Mouse (Mus musculus) adrenal gland, adult 18-20 months (tissue): ENCODE measurements around the gene Gm45021. TPM values are rescaled to one million over a fixed set of nuclear protein-coding genes. Genes with fewer than 3 reads are reported as not detected.
A peak's percentile ranks its signal among the peaks of the same experiment; 100 is the strongest.

Experiments
- DNase-seq, 2 experiments: peaks; one replicate each; pipeline ENCODE4 v3.0.0; 2021 to 2022; ENCODE audit warnings: low spot score in 2 of 2
- total RNA-seq, 2 experiments: library from RNA; stranded (reverse); gene quantifications; 1 replicate in 1 of 2; 2 replicates in 1 of 2; pipeline ENCODE4 v1.2.3; 2021

Gm45021 gene
- total RNA-seq, 2 experiments from 2014 or later, result not detected

GRCm38 (mm10) chr6:48646309-48646690, 56.9 kb downstream of the Gm45021 start:
- DNase-seq, result no peak

DNA sequence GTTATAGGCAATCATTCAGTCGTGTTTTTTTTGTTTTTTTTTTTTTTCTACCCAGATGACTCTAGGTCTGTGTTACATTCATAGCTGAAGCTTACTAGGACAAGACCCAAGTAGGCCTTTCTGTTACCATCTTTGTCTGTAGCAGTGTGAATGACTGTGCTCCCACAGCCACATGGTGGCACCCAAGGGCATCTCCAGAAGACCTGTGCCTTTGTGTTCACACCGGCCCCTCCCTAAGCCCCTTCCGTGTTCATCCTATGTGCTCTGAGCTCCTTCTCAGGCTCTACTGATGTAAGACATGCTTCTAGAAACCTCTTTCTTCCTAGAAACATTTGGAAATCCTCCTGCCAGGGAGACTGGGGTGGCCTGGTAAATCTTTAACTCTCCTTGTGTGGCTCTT, 57.6 kb downstream of the Gm45021 start, which contains the start of gene Gimap8:
Gene Gimap8, plus strand, starts transcription at position 240 of the 400 bp plus-strand sequence.
- peak in 1 of 2 experiments; percentile 47 for DNase-seq

GRCm38 (mm10) chr6:48647611-48648010, 58.2 kb downstream of the Gm45021 start:
- DNase-seq, result no peak

DNA sequence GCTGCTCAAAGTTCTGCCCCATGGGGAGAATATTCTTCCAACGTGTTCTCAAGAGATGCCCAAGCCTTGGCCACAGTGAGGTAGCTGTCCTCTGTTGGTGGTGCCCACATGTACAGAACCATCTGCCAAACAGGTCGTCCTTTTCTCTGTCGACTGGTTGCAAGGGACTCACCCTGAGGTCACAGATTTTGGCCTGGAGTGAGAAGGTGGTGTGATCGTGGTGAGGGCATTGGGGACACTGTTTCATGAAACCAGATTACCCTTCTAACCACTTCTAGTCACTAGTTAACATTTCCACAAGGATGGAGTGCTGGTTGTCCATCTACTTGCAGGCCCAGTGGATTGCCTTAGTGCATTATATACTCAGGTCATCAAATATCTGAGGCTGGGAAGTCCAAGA, 59.4 kb downstream of the Gm45021 start:
- DNase-seq, result no peak

DNA sequence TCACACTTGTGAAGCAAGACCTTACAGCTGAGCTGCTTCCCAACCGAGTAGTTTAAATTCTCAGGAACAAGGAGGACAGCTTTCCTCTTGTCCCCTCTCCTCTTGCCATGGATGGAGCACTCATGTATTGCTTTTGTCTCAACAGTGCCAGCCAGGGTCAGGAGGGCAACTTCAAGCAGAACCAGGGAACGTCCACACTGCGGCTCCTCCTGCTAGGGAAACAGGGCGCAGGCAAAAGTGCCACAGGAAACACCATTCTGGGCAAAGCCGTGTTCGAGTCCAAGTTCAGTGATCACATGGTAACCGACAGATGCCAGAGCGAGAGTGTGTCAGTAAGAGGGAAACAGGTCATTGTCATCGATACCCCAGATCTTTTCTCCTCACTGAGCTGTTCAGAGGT, 60.6 kb downstream of the Gm45021 start:
- DNase-seq, result no peak

DNA sequence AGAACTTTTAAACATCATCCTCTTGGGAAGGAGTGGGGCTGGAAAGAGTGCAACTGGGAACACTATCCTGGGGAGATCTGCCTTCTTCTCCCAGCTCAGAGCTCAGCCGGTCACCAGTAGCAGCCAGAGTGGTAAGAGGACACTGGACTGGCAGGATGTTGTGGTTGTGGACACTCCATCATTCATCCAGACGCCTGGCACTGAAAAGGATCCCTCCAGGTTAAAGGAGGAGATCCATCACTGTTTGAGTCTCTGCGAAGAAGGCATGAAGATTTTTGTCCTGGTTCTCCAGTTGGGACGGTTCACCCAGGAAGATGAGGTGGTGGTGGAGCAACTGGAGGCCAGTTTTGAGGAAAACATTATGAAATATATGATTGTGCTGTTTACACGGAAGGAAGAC, 69.3 kb downstream of the Gm45021 start:
- DNase-seq, result no peak

Other genes with a start within 250 kb of the Gm45021 start
- 10 to 100 TPM; 14.6 to 35.1 TPM for gene Krba1, start 194.0 kb upstream of the Gm45021 start, total RNA-seq
- 10 to 100 TPM; 36.0 to 58.6 TPM for gene Zfp467, start 143.8 kb upstream of the Gm45021 start, total RNA-seq
- gene Sspo, start 141.4 kb upstream of the Gm45021 start, total RNA-seq, result 1 to 10 TPM; 3.0 to 3.1 TPM
- 10 to 100 TPM; 65.7 to 90.8 TPM for gene Atp6v0e2, start 52.0 kb upstream of the Gm45021 start, total RNA-seq
- gene Lrrc61, start 34.8 kb upstream of the Gm45021 start, total RNA-seq, result 10 to 100 TPM; 26.5 to 34.3 TPM
- gene Rarres2, start 16.8 kb upstream of the Gm45021 start, total RNA-seq, result 100 to 1,000 TPM in 1 of 2 experiments, 10 to 100 TPM in 1; 55.3 to 165 TPM
- 10 to 100 TPM; 67.2 to 77.6 TPM for gene Repin1, start 4.3 kb downstream of the Gm45021 start, total RNA-seq
- gene Gm44965, start 4.3 kb downstream of the Gm45021 start, total RNA-seq, result not detected
- gene Zfp775, start 12.5 kb downstream of the Gm45021 start, total RNA-seq, result 1 to 10 TPM; 8.2 to 9.4 TPM
- 1 to 10 TPM; 2.6 to 3.0 TPM for gene AI854703, start 37.2 kb downstream of the Gm45021 start, total RNA-seq
- 10 to 100 TPM in 1 of 2 experiments, 1 to 10 TPM in 1; 9.2 to 10.9 TPM for gene Gimap8, start 57.6 kb downstream of the Gm45021 start, total RNA-seq
- gene Gimap9, start 86.5 kb downstream of the Gm45021 start, total RNA-seq, result 1 to 10 TPM; 6.3 to 7.6 TPM
- 10 to 100 TPM; 34.4 to 46.7 TPM for gene Gimap4, start 94.9 kb downstream of the Gm45021 start, total RNA-seq
- 10 to 100 TPM; 47.9 to 66.7 TPM for gene Gimap6, start 118.6 kb downstream of the Gm45021 start, total RNA-seq
- 1 to 10 TPM; 2.0 to 3.0 TPM for gene Gm28053, start 129.0 kb downstream of the Gm45021 start, total RNA-seq
- 1 to 10 TPM in 1 of 2 experiments, under 1 TPM in 1; 0.56 to 1.5 TPM for gene Gimap7, start 129.0 kb downstream of the Gm45021 start, total RNA-seq
- 1 to 10 TPM; 8.8 to 8.9 TPM for gene Gimap1, start 149.4 kb downstream of the Gm45021 start, total RNA-seq
- gene Gimap5, start 156.6 kb downstream of the Gm45021 start, total RNA-seq, result 10 to 100 TPM; 12.1 to 12.4 TPM
- gene Gimap3, start 181.2 kb downstream of the Gm45021 start, total RNA-seq, result 10 to 100 TPM in 1 of 2 experiments, 1 to 10 TPM in 1; 7.8 to 11.3 TPM